Mouse (Mus musculus): ENCODE results near the gene Cacna2d3.

DNA sequence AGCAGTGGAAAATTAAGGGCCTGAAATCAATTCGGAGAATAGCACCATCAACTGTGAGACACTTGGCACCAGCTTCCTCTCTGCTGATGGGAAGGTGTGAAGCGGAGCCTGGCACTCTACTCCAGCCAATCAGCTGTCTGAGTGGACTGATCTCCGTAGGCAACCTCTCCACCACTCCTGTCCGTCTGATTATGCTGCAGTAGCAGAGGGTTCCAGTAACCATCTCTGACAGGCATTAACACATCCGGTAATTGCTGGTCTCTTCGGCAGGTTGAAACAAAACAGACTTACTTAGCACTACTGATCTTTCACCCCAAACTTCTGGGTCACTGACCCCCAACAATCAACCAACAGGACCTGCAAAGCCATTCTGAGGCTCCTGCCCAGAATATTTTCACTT, 112.9 kb downstream of the Cacna2d3 start:
- TF ChIP-seq POLR2A (IDR thresholded peaks at IDR 0.05; ENCODE audit: insufficient read depth, low read depth, low read length) (no peak), CTCF (IDR thresholded peaks at IDR 0.05; ENCODE audit: insufficient read depth, low read depth, low read length) (no peak)

Measured in olfactory bulb, adult 2 months (tissue).